Mouse (Mus musculus) liver, embryonic 16.5 days (tissue): Measurements from ENCODE around the gene Trpc4ap. TPM values are rescaled to one million over a fixed set of nuclear protein-coding genes. Genes with fewer than 3 reads are reported as not detected.

Experiments used
- ATAC-seq: fragments of 200-750 bp; cut with Nextera tagmentation; 2 replicates; pipeline ENCODE4 v1.8.0; 2017; ENCODE audit warnings: low read depth, mild to moderate bottlenecking, moderate number of reproducible peaks, moderate library complexity
- H3K27ac ChIP-seq: fragments of 300-500 bp; sonication (generic); 2 replicates; pipeline ENCODE4 v1.5.1; 2014; ENCODE audit warnings: mild to moderate bottlenecking, low read length
- H3K27me3 ChIP-seq: fragments of 300-500 bp; sonication (generic); 2 replicates; pipeline ENCODE4 v1.6.1; 2014; ENCODE audit warnings: low read depth, low read length, mixed read lengths; ENCODE audit not compliant: control insufficient read depth, insufficient read depth
- H3K36me3 ChIP-seq: fragments of 300-500 bp; sonication (generic); 2 replicates; pipeline ENCODE4 v1.6.1; 2014; ENCODE audit warnings: mild to moderate bottlenecking; ENCODE audit not compliant: control insufficient read depth, insufficient read depth
- H3K4me1 ChIP-seq: fragments of 300-500 bp; sonication (generic); 2 replicates; pipeline ENCODE4 v1.6.1; 2014; ENCODE audit warnings: low read depth, low read length, mixed read lengths; ENCODE audit not compliant: control insufficient read depth
- H3K4me2 ChIP-seq: fragments of 300-500 bp; sonication (generic); 2 replicates; pipeline ENCODE4 v1.6.1; 2014; ENCODE audit warnings: low read depth, low read length, mixed read lengths
- H3K4me3 ChIP-seq: fragments of 300-500 bp; sonication (generic); 2 replicates; pipeline ENCODE4 v1.5.1; 2014; ENCODE audit warnings: low read depth, mild to moderate bottlenecking, low read length
- H3K9ac ChIP-seq: fragments of 300-500 bp; sonication (generic); 2 replicates; pipeline ENCODE4 v1.6.1; 2014; ENCODE audit warnings: low read depth, low read length
- H3K9me3 ChIP-seq: fragments of 300-500 bp; sonication (generic); replicated peaks from 2 replicates; pipeline ENCODE4 v1.6.1; 2016; ENCODE audit warnings: low read length; ENCODE audit not compliant: control insufficient read depth
- WGBS: fragments of 180-500 bp; shearing (Covaris S2); extraction: QIAGEN DNeasy Blood & Tissue Kit; methylation state at CpG from one replicate; pipeline ENCODE4 v1.1.7; 2014; ENCODE audit not compliant: insufficient replicate concordance; 5-methylcytosine and 5-hydroxymethylcytosine counted together
- polyA plus RNA-seq: library from polyadenylated mRNA; unstranded; fragments of >200 nt; fragmentation: Nextera tagmentation; extraction: Ambion mirVana; gene quantifications from 2 replicates; pipeline ENCODE4 v1.2.1, GENCODE M21; 2015

Trpc4ap gene
- polyA plus RNA-seq, 1 experiment from 2014 or later: 50.7 TPM

- H3K9ac ChIP-seq: no peak overlapping the region
Observed at GRCm38 (mm10) chr2:155632138-155632936, 59.8 kb downstream of the Trpc4ap start.

GRCm38 (mm10) chr2:155630590-155631416 lies 61.4 kb downstream of the Trpc4ap start:
- 24% methylated on average over 43 of the region's 43 CpGs for WGBS
- ATAC-seq: no peak
- no peak overlapping the region for H3K27ac ChIP-seq
- no peak overlapping the region for H3K4me3 ChIP-seq
- H3K9ac ChIP-seq: no peak overlapping the region
- H3K9me3 ChIP-seq: no peaks in the 10 kb centered on the region
- peaks cover 8% of the 10 kb centered on the region for H3K4me1 ChIP-seq
- no peak overlapping the region for H3K4me2 ChIP-seq
- H3K36me3 ChIP-seq: no peaks in the 10 kb centered on the region; the same call in 1 of the 2 replicates
- H3K27me3 ChIP-seq: peaks cover 48% of the 10 kb centered on the region

More at GRCm38 (mm10) chr2:155632138-155632936, 59.8 kb downstream of the Trpc4ap start:
- Histone ChIP-seq H3K9me3 (no peaks in the 10 kb centered on the region), H3K36me3 (peaks cover 4% of the 10 kb centered on the region; the same call in 1 of the 2 replicates), H3K4me2 (no peak overlapping the region), H3K27ac (no peak overlapping the region), H3K4me3 (no peak overlapping the region), H3K27me3 (peaks cover 45% of the 10 kb centered on the region), H3K4me1 (peaks cover 8% of the 10 kb centered on the region)
- ATAC-seq: no peak
- WGBS: 79% methylated on average over 30 of the region's 30 CpGs

- H3K27ac ChIP-seq: no peak overlapping the region
- ATAC-seq: no peak
- WGBS: 24% methylated on average over 20 of the region's 20 CpGs
Observed at GRCm38 (mm10) chr2:155630153-155630552, 62.0 kb downstream of the Trpc4ap start.

DNA sequence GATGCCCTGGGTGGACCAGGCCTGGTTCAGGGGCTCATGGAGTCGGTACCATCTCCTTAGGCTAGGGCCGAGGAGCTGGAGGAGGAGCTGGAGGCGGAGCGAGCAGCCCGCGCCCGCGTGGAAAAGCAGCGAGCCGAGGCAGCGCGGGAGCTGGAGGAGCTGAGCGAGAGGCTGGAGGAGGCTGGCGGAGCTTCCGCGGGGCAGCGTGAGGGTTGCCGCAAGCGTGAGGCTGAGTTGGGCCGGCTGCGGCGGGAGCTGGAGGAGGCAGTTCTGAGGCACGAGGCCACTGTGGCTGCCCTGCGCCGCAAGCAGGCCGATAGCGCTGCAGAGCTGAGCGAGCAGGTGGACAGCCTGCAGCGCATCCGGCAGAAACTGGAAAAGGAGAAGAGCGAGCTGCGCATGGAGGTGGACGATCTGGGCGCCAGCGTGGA lies 62.9 kb downstream of the Trpc4ap start:
- Histone ChIP-seq H3K4me1 (peaks cover 11% of the 10 kb centered on the region), H3K27ac (no peak overlapping the region), H3K4me3 (peak overlapping the region; percentile 40), H3K9me3 (no peaks in the 10 kb centered on the region), H3K27me3 (peaks cover 48% of the 10 kb centered on the region), H3K9ac (0 out of 2 replicates have a peak overlapping the region, but pooled peaks have one; percentile 7), H3K36me3 (no peaks in the 10 kb centered on the region; the same call in 1 of the 2 replicates), H3K4me2 (peak overlapping the region; percentile 55)
- 2% methylated on average over 35 of the region's 35 CpGs for WGBS
- no peak for ATAC-seq

More at GRCm38 (mm10) chr2:155630153-155630552, 62.0 kb downstream of the Trpc4ap start:
- peaks cover 8% of the 10 kb centered on the region for H3K4me1 ChIP-seq
- no peaks in the 10 kb centered on the region; the same call in 1 of the 2 replicates for H3K36me3 ChIP-seq
- no peak overlapping the region for H3K9ac ChIP-seq
- H3K9me3 ChIP-seq: no peaks in the 10 kb centered on the region
- H3K4me2 ChIP-seq: no peak overlapping the region
- no peak overlapping the region for H3K4me3 ChIP-seq
- H3K27me3 ChIP-seq: peaks cover 48% of the 10 kb centered on the region

DNA sequence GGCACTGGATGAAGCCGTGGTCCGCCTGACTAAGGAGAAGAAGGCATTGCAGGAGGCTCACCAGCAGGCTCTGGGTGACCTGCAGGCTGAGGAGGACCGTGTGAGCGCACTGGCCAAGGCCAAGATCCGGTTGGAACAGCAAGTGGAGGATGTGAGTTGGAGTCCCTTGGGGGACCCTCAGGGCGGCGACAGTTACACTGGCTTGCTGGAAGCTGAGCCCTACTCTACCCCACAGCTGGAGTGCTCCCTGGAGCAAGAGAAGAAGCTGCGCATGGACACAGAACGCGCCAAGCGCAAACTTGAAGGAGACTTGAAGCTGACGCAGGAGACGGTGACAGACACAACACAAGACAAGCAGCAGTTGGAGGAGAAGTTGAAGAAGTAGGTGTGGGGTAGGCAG lies 63.7 kb downstream of the Trpc4ap start:
- Histone ChIP-seq H3K4me1 (peaks cover 13% of the 10 kb centered on the region), H3K4me2 (no peak overlapping the region), H3K4me3 (no peak overlapping the region), H3K27ac (no peak overlapping the region), H3K36me3 (no peaks in the 10 kb centered on the region), H3K9me3 (no peaks in the 10 kb centered on the region), H3K27me3 (peaks cover 48% of the 10 kb centered on the region), H3K9ac (no peak overlapping the region)
- no peak for ATAC-seq
- 74% methylated on average over 13 of the region's 13 CpGs for WGBS

- H3K4me3 ChIP-seq: no peak overlapping the region
- 74% methylated on average over 9 of the region's 9 CpGs for WGBS
- H3K4me2 ChIP-seq: no peak overlapping the region
- no peaks in the 10 kb centered on the region for H3K9me3 ChIP-seq
- H3K9ac ChIP-seq: no peak overlapping the region
- H3K27me3 ChIP-seq: peaks cover 48% of the 10 kb centered on the region
- H3K36me3 ChIP-seq: no peaks in the 10 kb centered on the region
- ATAC-seq: no peak
- no peak overlapping the region for H3K27ac ChIP-seq
- peaks cover 13% of the 10 kb centered on the region for H3K4me1 ChIP-seq
Observed at GRCm38 (mm10) chr2:155628112-155628511, 64.1 kb downstream of the Trpc4ap start.

DNA sequence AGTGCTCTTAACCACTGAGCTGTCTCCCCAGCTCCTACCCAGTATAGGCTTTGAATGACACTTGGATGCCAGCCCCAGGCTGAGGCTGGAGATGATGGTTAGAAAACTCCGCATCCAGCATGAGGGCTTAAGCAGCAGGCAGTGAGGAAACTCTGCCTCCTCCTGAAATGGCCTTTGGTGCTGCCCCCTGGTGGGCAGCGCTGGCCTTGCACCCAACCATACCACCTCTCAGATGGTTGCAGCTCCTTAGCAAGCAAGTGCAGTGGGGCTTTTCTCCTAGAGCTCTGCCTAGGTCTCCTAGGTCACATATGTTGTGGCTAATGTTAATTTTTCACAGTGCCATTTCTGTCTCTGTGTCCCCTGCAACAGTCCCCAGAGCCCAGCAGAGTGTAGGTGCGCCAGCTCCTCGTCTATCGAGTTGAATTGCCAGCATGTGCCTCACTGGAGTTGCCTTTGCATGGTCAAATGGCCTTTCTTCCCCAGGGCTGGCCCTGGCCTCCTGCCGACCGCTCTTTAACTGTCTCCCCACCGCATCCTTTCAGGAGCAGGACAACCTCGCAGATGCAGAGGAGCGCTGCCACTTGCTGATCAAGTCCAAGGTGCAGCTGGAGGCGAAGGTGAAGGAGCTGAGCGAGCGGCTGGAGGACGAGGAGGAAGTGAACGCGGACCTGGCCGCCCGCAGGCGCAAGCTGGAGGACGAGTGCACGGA lies 65.0 kb downstream of the Trpc4ap start:
- ATAC-seq: peak; percentile 19; the same call in 1 of the 2 replicates
- H3K4me2 ChIP-seq: no peak overlapping the region
- no peaks in the 10 kb centered on the region for H3K36me3 ChIP-seq
- peaks cover 48% of the 10 kb centered on the region for H3K27me3 ChIP-seq
- no peaks in the 10 kb centered on the region for H3K9me3 ChIP-seq
- H3K27ac ChIP-seq: no peak overlapping the region
- H3K9ac ChIP-seq: no peak overlapping the region
- H3K4me3 ChIP-seq: no peak overlapping the region
- H3K4me1 ChIP-seq: peaks cover 16% of the 10 kb centered on the region
- WGBS: 39% methylated on average over 21 of the region's 21 CpGs

GRCm38 (mm10) chr2:155626277-155626676 lies 65.9 kb downstream of the Trpc4ap start:
- 51% methylated on average over 15 of the region's 15 CpGs for WGBS
- Histone ChIP-seq H3K27ac (no peak overlapping the region), H3K4me2 (no peak overlapping the region), H3K9me3 (no peaks in the 10 kb centered on the region), H3K4me3 (no peak overlapping the region), H3K36me3 (no peaks in the 10 kb centered on the region), H3K4me1 (peaks cover 16% of the 10 kb centered on the region), H3K27me3 (peaks cover 42% of the 10 kb centered on the region), H3K9ac (no peak overlapping the region)
- no peak for ATAC-seq
